ENCODE assay signal across 12 mouse cellular contexts in the genomic region with DNA sequence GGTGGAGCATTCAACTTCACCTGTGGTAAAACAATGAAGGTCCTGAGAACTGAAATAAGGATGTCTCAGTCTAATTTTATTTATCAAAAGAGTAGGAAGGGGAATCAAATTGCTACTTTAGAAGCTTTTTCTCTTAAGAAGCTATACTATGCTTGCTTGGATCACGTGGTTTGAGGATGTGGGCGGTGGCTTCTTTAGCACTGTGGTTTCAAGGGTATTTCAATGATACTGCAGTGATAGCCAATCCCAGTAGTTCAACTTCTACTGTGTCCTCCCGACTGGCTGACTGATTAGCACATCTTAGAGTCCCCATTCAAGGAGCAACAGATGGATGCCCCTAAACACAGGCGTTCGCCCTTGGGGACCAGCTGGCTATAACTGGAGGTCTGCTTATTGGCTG.
"Had no signal": no experiment of that assay in that cellular context is flagged by ENCODE, and none has a peak within 500 bp of the region (broad histone marks: within the 10 kb centered on the region; RNA-seq: fewer than 3 reads in every experiment).

No protein-coding gene starts in this region.

- DNase-seq: kidney, adult 9 months; kidney, postnatal 36 days; layer of hippocampus, adult 9-11 months; layer of hippocampus, postnatal 36 days; lung, embryonic 14.5 days; lung, postnatal 10 days; lung, postnatal 4 days; midbrain, embryonic 14.5 days; retina, postnatal 1 day; right cerebral cortex, postnatal 4 days; spleen, adult 18-20 months had no signal

- ATAC-seq: liver, embryonic 12.5 days had no signal
